In the genomic region with DNA sequence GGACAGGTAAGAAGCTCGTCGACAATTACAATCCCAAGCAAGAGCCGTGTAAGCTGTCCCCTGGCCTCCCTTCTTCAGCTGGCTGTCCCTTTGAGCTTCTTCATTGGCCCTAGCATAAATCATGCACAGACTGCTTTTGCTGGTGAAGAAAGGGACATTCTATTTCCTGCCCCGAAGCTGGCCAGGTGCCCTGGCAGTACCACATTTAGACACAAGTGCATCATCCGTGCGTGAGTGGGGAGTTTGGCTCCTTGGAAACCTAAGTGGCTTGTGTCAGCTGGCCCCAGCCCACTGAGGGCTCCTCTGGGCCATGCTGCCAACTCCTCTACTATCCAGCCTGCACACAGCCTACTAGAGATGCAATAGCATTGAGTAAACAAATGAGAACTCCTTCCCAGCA, we compare ENCODE assay signal across 11 mouse cellular contexts. TPM values are rescaled to one million over a fixed set of nuclear protein-coding genes. Genes with fewer than 3 reads are reported as not detected.
DNase-seq lines count a peak whose midpoint lies in the region; ATAC-seq and TF ChIP-seq lines count a peak whose summit lies in the region.
"Had no signal": no experiment of that assay in that cellular context is flagged by ENCODE, and none has a peak within 500 bp of the region (broad histone marks: within the 10 kb centered on the region; RNA-seq: fewer than 3 reads in every experiment).

Mylk3 (minus strand) TSS at position 141 of the 400 bp plus-strand sequence.

- peak within 1 kb of the TSS; percentile 13; the same call in 1 of the 2 replicates for H3K4me2 ChIP-seq in heart, embryonic 15.5 days
- H3K4me2 ChIP-seq in liver, embryonic 15.5 days: no peak within 1 kb of the TSS

- H3K9ac ChIP-seq in heart, embryonic 15.5 days: no peak within 1 kb of the TSS
- no peak within 1 kb of the TSS for H3K9ac ChIP-seq in liver, embryonic 15.5 days

- TF ChIP-seq POLR2A in kidney, adult 2 months (IDR thresholded peaks at IDR 0.05; ENCODE audit: low read depth, low read length): no peak

- H3K36me3 ChIP-seq in heart, embryonic 15.5 days: no peaks in the 10 kb centered on the region
- no peaks in the 10 kb centered on the region for H3K36me3 ChIP-seq in liver, embryonic 15.5 days (replicated peaks)
- H3K36me3 ChIP-seq in kidney, adult 2 months (ENCODE audit: control insufficient read depth, insufficient read depth, low read length): no peaks in the 10 kb centered on the region
- H3K36me3 ChIP-seq: midbrain, embryonic 10.5 days had no signal

- no peak for TF ChIP-seq CTCF in kidney, adult 2 months (conservative IDR thresholded peaks at IDR 0.05; ENCODE audit: insufficient read depth, insufficient read length, low read depth, low read length)

- H3K4me1 ChIP-seq in heart, embryonic 15.5 days (replicated peaks): peaks cover 35% of the 10 kb centered on the region
- H3K4me1 ChIP-seq in liver, embryonic 15.5 days (replicated peaks): peaks cover 33% of the 10 kb centered on the region
- no peaks in the 10 kb centered on the region for H3K4me1 ChIP-seq in kidney, adult 2 months (ENCODE audit: control insufficient read depth, insufficient read depth, low read length)
- H3K4me1 ChIP-seq: midbrain, embryonic 10.5 days had no signal

- ATAC-seq in common myeloid progenitor, adult 5-6 weeks (replicated peaks; ENCODE audit: low read depth, poor library complexity, severe bottlenecking): no peak
- peak; percentile 81; the same call in 1 of the 2 replicates for ATAC-seq in heart, embryonic 15.5 days (replicated peaks; ENCODE audit: insufficient number of reproducible peaks, insufficient read depth, low FRiP score, low read depth)
- ATAC-seq in liver, embryonic 15.5 days (ENCODE audit: insufficient read depth): no peak
- ATAC-seq: forebrain, embryonic 14.5 days had no signal

- peak within 1 kb of the TSS; percentile 58 for H3K27ac ChIP-seq in heart, embryonic 15.5 days
- no peak within 1 kb of the TSS for H3K27ac ChIP-seq in liver, embryonic 15.5 days (replicated peaks)
- no peak within 1 kb of the TSS for H3K27ac ChIP-seq in kidney, adult 2 months (ENCODE audit: insufficient read depth, low read depth, low read length)
- H3K27ac ChIP-seq: midbrain, embryonic 10.5 days had no signal

- H3K27me3 ChIP-seq in heart, embryonic 15.5 days: no peaks in the 10 kb centered on the region
- H3K27me3 ChIP-seq in liver, embryonic 15.5 days: no peaks in the 10 kb centered on the region
- no peaks in the 10 kb centered on the region for H3K27me3 ChIP-seq in kidney, adult 2 months (replicated peaks; ENCODE audit: control insufficient read depth, insufficient read depth, low read length)

- 50% methylated on average over 6 of the region's 6 CpGs for WGBS in heart, embryonic 15.5 days
- WGBS in liver, embryonic 15.5 days (ENCODE audit: insufficient replicate concordance): 70% methylated on average over 6 of the region's 6 CpGs
- WGBS in kidney, adult 2 months: 50% methylated on average over 6 of the region's 6 CpGs

- H3K9me3 ChIP-seq in heart, embryonic 15.5 days (replicated peaks): no peaks in the 10 kb centered on the region
- no peaks in the 10 kb centered on the region for H3K9me3 ChIP-seq in liver, embryonic 15.5 days (replicated peaks)
- H3K9me3 ChIP-seq: midbrain, embryonic 10.5 days had no signal

- peak; percentile 7 to 9 for DNase-seq in cerebellum, postnatal 36 days
- DNase-seq in cerebellum, adult 9-10 months: no peak
- DNase-seq in adrenal gland, adult 2 months: no peak
- no peak for DNase-seq in kidney, adult 2 months
- DNase-seq in adrenal gland, postnatal 10 days: no peak

- H3K4me3 ChIP-seq in heart, embryonic 15.5 days: no peak within 1 kb of the TSS
- H3K4me3 ChIP-seq in liver, embryonic 15.5 days (replicated peaks): no peak within 1 kb of the TSS
- H3K4me3 ChIP-seq in kidney, adult 2 months (ENCODE audit: insufficient read depth, low read depth, low read length): no peak within 1 kb of the TSS
- H3K4me3 ChIP-seq: midbrain, embryonic 10.5 days had no signal

RNA-seq across cellular contexts. Expression of gene Mylk3, which starts in this region (rescaled TPM):
- total RNA-seq in common myeloid progenitor, adult 5-6 weeks (2017): 11.2 and 15.0 TPM in 2 replicates
- polyA plus RNA-seq in heart, embryonic 15.5 days (2015; fragmentation: Nextera tagmentation; extraction: Ambion mirVana): 214 and 224 TPM in 2 replicates
- polyA plus RNA-seq in liver, embryonic 15.5 days (2015; fragmentation: Nextera tagmentation; extraction: Ambion mirVana): 57.2 and 68.2 TPM in 2 replicates
- total RNA-seq in adrenal gland, adult 2 months (2021): under 1 TPM; 0.23 to 0.62 TPM
- polyA plus RNA-seq in adrenal gland, adult 2 months (2012; rRNA removed): 0.03 and 0.15 TPM in 2 replicates
- 0.62 and 0.77 TPM in 2 replicates for polyA plus RNA-seq in kidney, adult 2 months (2012; rRNA removed)
- total RNA-seq in adrenal gland, postnatal 10 days (2021): 1 to 10 TPM; 1.2 to 2.7 TPM
- polyA plus RNA-seq: C2C12 had no signal

Comparison
In these comparisons a context has a peak if more than half of its experiments do, and no peak if none do; other contexts are left out.
1. RNA of gene Mylk3 (polyA plus RNA-seq): 214 to 224 TPM in heart, embryonic 15.5 days and 57.2 to 68.2 TPM in liver, embryonic 15.5 days; 0.62 to 0.77 TPM in kidney, adult 2 months and 0.03 to 0.15 TPM in adrenal gland, adult 2 months; every median in the first group is over 10 times any median in the second.
2. DNase-seq: peak in cerebellum, postnatal 36 days (2 of 2); none in cerebellum, adult 9-10 months (single experiment), adrenal gland, adult 2 months (single experiment), kidney, adult 2 months (single experiment) and adrenal gland, postnatal 10 days (single experiment).